Mouse (Mus musculus) kidney, embryonic 15.5 days (tissue): ENCODE measurements at regions not wholly inside any gene's neighbourhood (a gene's known extent, or its start where the extent isn't known, plus 50 kb on each side); places are given as distances from the start of the nearest gene placed in this dataset.

ENCODE experiments used
- ATAC-seq: fragments of 200-750 bp; cut with Nextera tagmentation; replicated peaks from 2 replicates; pipeline ENCODE4 v1.8.0; 2017; ENCODE audit warnings: moderate TSS enrichment; ENCODE audit not compliant: low FRiP score
- H3K27ac ChIP-seq: fragments of 300-500 bp; sonication (generic); 2 replicates; pipeline ENCODE4 v1.5.1; 2015; ENCODE audit warnings: mild to moderate bottlenecking, inconsistent platforms
- H3K27me3 ChIP-seq: fragments of 300-500 bp; sonication (generic); 2 replicates; pipeline ENCODE4 v1.6.1; 2015; ENCODE audit warnings: inconsistent platforms
- H3K36me3 ChIP-seq: fragments of 300-500 bp; sonication (generic); 2 replicates; pipeline ENCODE4 v1.6.1; 2015; ENCODE audit warnings: inconsistent platforms
- H3K4me1 ChIP-seq: fragments of 300-500 bp; sonication (generic); 2 replicates; pipeline ENCODE4 v1.6.1; 2015; ENCODE audit warnings: inconsistent platforms
- H3K4me2 ChIP-seq: fragments of 300-500 bp; sonication (generic); 2 replicates; pipeline ENCODE4 v1.6.1; 2015; ENCODE audit warnings: moderate library complexity, mild to moderate bottlenecking, inconsistent platforms
- H3K4me3 ChIP-seq: fragments of 300-500 bp; sonication (generic); replicated peaks from 2 replicates; pipeline ENCODE4 v1.5.1; 2015; ENCODE audit warnings: mild to moderate bottlenecking, inconsistent platforms
- H3K9ac ChIP-seq: fragments of 300-500 bp; sonication (generic); 2 replicates; pipeline ENCODE4 v1.6.1; 2015; ENCODE audit warnings: mild to moderate bottlenecking, inconsistent platforms
- H3K9me3 ChIP-seq: fragments of 300-500 bp; sonication (generic); replicated peaks from 2 replicates; pipeline ENCODE4 v1.6.1; 2016; ENCODE audit warnings: inconsistent platforms
- WGBS: fragments of 180-500 bp; shearing (Covaris S2); methylation state at CpG from one replicate; pipeline ENCODE4 v1.1.7; 2015; ENCODE audit warnings: mixed read lengths; 5-methylcytosine and 5-hydroxymethylcytosine counted together

DNA sequence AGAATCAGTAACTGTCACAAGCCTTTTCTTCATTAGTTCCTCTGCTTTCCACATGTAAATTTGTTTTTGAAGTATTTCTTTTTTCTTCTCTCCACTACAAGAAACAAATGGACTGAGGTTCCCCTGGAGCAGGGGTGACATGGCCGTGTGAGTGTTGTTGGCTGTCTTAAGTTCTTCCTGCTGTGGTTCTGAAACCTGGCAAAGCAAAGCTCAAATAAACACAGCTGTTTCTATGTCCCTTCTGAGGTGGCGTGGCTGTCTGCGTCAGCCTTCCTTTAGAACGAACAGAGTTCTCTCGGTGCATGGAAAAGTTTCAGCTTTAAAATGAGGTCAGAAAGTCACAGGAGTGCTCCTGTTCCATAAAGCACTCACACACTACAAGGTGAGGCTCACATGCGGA lies 354.3 kb downstream of the Bmp2 start:
- Histone ChIP-seq H3K9me3 (no peaks in the 10 kb centered on the region), H3K4me1 (no peaks in the 10 kb centered on the region), H3K4me3 (no peak overlapping the region), H3K36me3 (no peaks in the 10 kb centered on the region), H3K4me2 (no peak overlapping the region), H3K27me3 (no peaks in the 10 kb centered on the region), H3K9ac (no peak overlapping the region), H3K27ac (no peak overlapping the region)
- 73% methylated on average over 6 of the region's 6 CpGs for WGBS
- no peak for ATAC-seq
